Mouse (Mus musculus) kidney, adult 2 months (tissue): ENCODE data around the gene Kdm4d. TPM values are rescaled to one million over a fixed set of nuclear protein-coding genes. Genes with fewer than 3 reads are reported as not detected.

Source experiments
- DNase-seq: peaks from one replicate; pipeline ENCODE4 v3.0.0; 2021
- H3K27ac ChIP-seq: fragments of 200-500 bp; 2 replicates; pipeline ENCODE4 v1.5.1; 2012; ENCODE audit warnings: low read depth, low read length, control low read depth, inconsistent platforms; ENCODE audit not compliant: insufficient read depth
- H3K27me3 ChIP-seq: fragments of 200-500 bp; replicated peaks from 2 replicates; pipeline ENCODE4 v1.6.1; 2012; ENCODE audit warnings: mild to moderate bottlenecking, moderate library complexity, low read length, inconsistent platforms; ENCODE audit not compliant: control insufficient read depth, insufficient read depth
- H3K36me3 ChIP-seq: fragments of 200-500 bp; 2 replicates; pipeline ENCODE4 v1.6.1; 2012; ENCODE audit warnings: mild to moderate bottlenecking, moderate library complexity, low read length, inconsistent platforms; ENCODE audit not compliant: control insufficient read depth, insufficient read depth
- H3K4me1 ChIP-seq: fragments of 200-500 bp; 2 replicates; pipeline ENCODE4 v1.6.1; 2011; ENCODE audit warnings: low read length; ENCODE audit not compliant: control insufficient read depth, insufficient read depth
- H3K4me3 ChIP-seq: fragments of 200-500 bp; 2 replicates; pipeline ENCODE4 v1.5.1; 2011; ENCODE audit warnings: mild to moderate bottlenecking, low read depth, low read length, control low read depth; ENCODE audit not compliant: insufficient read depth
- CTCF ChIP-seq: fragments of 200-500 bp; conservative IDR thresholded peaks from 2 replicates; pipeline ENCODE4 v1.5.1; 2011; ENCODE audit warnings: low read depth, mild to moderate bottlenecking, control low read depth, low read length, moderate library complexity, mixed read lengths; ENCODE audit not compliant: insufficient read depth, insufficient read length
- POLR2A ChIP-seq: fragments of 200-500 bp; IDR thresholded peaks from one replicate; pipeline ENCODE4 v1.6.1; 2011; ENCODE audit warnings: low read depth, low read length, control low read depth
- WGBS: fragments of 180-500 bp; shearing (Covaris S2); methylation state at CpG from one replicate; pipeline ENCODE4 v1.1.7; 2018; 5-methylcytosine and 5-hydroxymethylcytosine counted together
- polyA plus RNA-seq: library from polyadenylated mRNA; depleted of rRNA; stranded (reverse); fragments of >200 nt; gene quantifications from 2 replicates; pipeline ENCODE4 v1.2.3, GENCODE M21; 2012

Kdm4d gene
- polyA plus RNA-seq, 1 experiment: 0.09 TPM

DNA sequence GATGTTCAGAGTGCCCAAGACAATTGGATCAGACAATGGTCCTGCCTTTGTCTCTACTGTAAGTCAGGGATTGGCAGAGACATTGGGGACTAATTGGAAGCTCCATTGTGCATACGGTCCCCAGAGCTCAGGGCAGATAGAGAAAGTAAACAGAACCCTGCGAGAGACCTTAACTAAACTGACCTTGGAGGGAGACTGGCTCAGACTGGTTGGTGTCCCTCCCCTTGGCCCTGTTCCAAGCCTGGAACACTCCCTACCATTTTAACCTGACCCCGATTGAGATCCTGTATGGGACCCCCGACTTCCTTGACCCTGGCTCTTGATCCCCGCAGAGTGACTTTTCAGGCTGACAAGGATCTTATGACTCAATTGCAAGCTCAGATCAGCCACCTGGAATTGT is 29.7 kb upstream of the Kdm4d start:
- H3K27me3 ChIP-seq: no peaks in the 10 kb centered on the region
- H3K4me3 ChIP-seq: no peak overlapping the region
- H3K27ac ChIP-seq: no peak overlapping the region
- 47% methylated on average over 5 of the region's 5 CpGs for WGBS
- H3K4me1 ChIP-seq: no peaks in the 10 kb centered on the region
- no peak for DNase-seq
- H3K36me3 ChIP-seq: no peaks in the 10 kb centered on the region
- no peak for TF ChIP-seq CTCF

DNA sequence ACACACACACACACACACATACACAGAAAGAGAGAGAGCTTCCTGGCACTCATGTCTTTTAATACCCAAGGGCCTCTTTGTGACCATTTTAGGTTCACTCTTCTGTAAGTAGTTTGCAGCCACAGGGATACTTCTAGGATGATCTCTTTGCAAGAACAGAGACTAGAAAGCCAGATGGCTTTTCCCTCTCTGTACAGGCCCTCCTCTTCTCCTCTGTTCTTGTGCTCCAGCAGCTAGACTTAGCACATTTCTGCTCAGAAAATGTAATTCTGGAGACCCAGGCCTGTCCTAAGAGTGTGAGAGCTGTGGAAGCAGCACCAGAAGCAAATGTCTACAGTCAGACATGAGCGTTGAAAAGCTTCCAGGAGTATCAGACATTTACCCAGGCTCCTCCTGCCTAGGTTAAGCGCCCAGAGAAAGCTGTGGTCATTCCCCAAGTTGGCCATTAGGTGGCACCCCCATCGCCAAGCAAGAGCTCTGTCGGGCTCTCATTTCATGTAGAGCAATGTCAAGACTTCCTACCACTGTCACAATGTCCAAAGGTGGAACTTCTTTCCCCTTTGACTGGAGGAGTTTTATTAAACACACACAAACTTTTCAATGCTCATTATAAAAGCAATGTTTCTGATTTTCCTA is 23.2 kb upstream of the Kdm4d start:
- Histone ChIP-seq H3K36me3 (no peaks in the 10 kb centered on the region), H3K4me1 (no peaks in the 10 kb centered on the region), H3K27ac (no peak overlapping the region), H3K4me3 (no peak overlapping the region), H3K27me3 (no peaks in the 10 kb centered on the region)
- WGBS: 3% methylated on average over 4 of the region's 4 CpGs
- TF ChIP-seq POLR2A (no peak), CTCF (peak; percentile 86)
- DNase-seq: peak; percentile 86

DNA sequence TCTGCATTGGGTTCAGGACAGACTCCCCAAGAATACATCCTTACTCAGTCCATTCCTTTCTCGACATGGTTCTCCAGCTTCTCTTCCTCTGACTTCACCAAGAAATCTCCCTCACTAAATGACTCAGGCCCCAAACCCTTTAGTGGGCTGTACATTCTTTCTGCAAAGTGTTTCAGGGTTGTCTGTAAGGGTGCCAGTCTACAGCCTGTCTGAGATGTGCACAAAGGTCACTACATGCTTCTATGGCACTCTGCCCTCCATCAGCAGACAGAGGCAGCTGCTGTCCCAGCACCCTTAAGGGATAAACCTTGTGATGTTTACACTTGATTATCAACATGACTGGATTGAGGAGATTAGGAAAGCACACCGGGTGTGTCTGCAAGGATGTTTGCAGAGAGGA is 21.4 kb upstream of the Kdm4d start:
- WGBS: 64% methylated on average over 2 of the region's 2 CpGs
- Histone ChIP-seq H3K4me3 (no peak overlapping the region), H3K4me1 (no peaks in the 10 kb centered on the region), H3K27me3 (no peaks in the 10 kb centered on the region), H3K27ac (no peak overlapping the region), H3K36me3 (no peaks in the 10 kb centered on the region)
- TF ChIP-seq POLR2A (no peak), CTCF (no peak)
- no peak for DNase-seq

DNA sequence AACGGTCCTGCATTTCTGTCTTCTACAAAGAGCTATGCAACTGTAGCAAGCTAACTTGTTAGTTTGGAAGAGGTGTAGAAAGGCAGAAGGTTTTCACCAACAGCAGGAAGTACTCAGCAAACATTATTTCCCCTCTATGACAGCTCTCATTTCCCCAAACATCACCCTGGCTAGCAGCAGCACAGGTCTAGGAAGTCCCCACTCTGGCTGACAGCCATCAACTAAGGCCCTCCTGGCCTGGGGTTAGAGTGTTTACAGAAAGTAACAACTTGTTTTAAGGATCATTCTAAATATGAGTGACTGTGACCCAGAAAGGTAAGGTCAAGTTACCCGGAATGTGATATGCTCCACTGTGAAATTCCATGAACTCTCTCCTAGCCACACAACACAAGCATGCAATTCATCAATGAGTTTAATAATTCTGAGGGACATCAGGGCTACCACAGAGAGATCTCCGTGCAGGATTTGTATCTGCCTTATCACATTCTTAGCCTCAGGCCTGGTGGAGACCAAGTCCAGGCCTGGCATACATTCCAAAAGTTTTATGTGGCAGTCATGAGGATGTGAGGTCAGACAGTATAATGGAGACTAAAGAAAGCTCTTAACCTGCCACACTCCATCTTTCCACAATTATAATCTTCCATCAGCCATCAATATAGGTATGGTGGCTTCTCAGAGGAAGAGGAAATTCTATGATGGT is 20.8 kb upstream of the Kdm4d start:
- H3K4me3 ChIP-seq: no peak overlapping the region
- H3K27me3 ChIP-seq: no peaks in the 10 kb centered on the region
- no peaks in the 10 kb centered on the region for H3K4me1 ChIP-seq
- no peak overlapping the region for H3K27ac ChIP-seq
- 34% methylated on average over 3 of the region's 3 CpGs for WGBS
- no peak for TF ChIP-seq POLR2A
- TF ChIP-seq CTCF: no peak
- no peak for DNase-seq
- H3K36me3 ChIP-seq: no peaks in the 10 kb centered on the region

DNA sequence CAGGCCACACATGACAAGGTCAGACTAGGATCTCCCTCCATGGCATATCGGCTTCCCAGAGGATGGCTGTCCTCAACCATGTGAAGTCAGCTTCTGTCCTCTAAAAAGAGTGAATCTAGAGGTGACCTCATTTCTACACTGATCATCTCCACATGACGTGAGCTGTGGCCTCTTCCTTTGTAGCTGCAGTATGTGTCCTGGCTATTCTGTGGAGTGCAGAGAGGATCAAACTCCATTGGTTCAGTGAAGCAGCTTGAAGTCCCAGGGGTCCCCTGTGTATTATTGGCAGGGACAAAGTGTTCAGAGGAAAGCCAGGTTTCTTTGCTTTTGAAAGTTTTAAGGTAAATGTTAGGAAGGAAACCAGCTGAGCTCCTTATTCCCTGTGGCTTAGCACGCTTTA is 17.8 kb upstream of the Kdm4d start:
- Histone ChIP-seq H3K27ac (no peak overlapping the region), H3K27me3 (no peaks in the 10 kb centered on the region), H3K36me3 (no peaks in the 10 kb centered on the region), H3K4me1 (no peaks in the 10 kb centered on the region), H3K4me3 (no peak overlapping the region)
- no peak for DNase-seq
- no peak for TF ChIP-seq CTCF
- no peak for TF ChIP-seq POLR2A
- WGBS: 78% methylated on average over 3 of the region's 3 CpGs

DNA sequence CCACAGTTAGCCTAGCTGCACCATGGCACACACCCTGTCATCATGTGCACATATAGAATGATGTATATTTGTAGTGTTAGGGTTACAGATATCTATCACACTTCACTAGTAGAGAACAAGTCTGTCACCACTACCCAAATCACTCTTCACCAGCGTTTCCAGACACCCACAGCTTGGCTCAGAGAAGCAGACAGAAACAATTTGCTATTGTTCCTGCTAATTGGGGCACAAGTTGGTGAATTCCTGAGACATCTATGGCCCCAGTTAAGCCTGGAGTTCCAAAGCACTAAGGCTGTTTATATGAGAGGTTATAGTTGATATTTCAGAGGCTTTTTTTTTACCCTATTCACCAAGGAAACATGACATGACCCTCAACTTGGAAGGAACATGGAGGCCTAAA is 17.0 kb upstream of the Kdm4d start:
- no peak for DNase-seq
- Histone ChIP-seq H3K27me3 (no peaks in the 10 kb centered on the region), H3K36me3 (no peaks in the 10 kb centered on the region), H3K4me1 (no peaks in the 10 kb centered on the region), H3K4me3 (no peak overlapping the region), H3K27ac (no peak overlapping the region)
- TF ChIP-seq CTCF: no peak
- TF ChIP-seq POLR2A: no peak
- WGBS: 89% methylated on average over 1 of the region's 1 CpGs

DNA sequence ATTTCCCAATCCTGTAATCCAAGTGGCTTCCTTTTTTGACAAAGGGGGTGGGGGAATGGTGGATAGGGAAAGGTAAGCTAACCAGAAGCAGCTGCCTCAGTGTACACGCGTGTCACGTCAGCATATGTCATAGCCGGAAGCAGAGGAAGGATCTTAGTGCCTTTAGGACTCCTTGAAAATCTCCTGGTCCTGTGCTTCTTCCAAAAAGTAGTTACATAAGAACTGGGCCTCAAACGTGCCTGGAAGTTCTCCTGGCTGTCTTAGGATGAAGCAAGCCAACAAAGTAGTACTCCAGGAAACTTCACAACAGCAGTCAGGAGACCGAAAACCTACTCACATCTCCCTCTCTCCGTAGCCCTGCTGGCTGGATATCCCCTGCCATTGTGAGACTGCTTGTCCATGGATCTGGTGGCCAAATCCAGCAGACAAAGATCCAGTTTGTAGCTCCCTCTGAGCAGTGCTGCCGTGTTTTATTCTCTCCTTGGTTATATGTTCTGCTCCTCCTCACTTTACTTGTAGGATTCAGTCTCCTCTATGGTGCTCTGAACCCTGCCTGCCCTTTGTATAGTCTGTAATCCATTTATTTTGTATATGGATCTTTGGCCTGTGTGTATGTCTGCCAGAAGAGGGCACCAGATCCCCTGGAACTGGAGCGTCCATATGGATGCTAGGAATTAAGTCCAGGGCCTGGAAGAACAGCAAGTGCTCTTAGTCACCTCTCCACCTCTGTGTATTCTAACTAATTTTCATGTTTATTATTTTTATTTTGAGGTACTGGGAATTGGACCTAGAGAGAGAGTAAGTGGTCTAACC is 12.6 kb upstream of the Kdm4d start:
- DNase-seq: peak; percentile 17
- H3K27me3 ChIP-seq: no peaks in the 10 kb centered on the region
- TF ChIP-seq POLR2A: no peak
- TF ChIP-seq CTCF: peak; percentile 50
- no peaks in the 10 kb centered on the region; the same call in none of the 2 replicates for H3K36me3 ChIP-seq
- no peak overlapping the region for H3K4me3 ChIP-seq
- 77% methylated on average over 9 of the region's 9 CpGs for WGBS
- no peaks in the 10 kb centered on the region for H3K4me1 ChIP-seq
- H3K27ac ChIP-seq: no peak overlapping the region
